Mouse (Mus musculus): ENCODE data around the gene Id4.

The Id4 gene

DNA sequence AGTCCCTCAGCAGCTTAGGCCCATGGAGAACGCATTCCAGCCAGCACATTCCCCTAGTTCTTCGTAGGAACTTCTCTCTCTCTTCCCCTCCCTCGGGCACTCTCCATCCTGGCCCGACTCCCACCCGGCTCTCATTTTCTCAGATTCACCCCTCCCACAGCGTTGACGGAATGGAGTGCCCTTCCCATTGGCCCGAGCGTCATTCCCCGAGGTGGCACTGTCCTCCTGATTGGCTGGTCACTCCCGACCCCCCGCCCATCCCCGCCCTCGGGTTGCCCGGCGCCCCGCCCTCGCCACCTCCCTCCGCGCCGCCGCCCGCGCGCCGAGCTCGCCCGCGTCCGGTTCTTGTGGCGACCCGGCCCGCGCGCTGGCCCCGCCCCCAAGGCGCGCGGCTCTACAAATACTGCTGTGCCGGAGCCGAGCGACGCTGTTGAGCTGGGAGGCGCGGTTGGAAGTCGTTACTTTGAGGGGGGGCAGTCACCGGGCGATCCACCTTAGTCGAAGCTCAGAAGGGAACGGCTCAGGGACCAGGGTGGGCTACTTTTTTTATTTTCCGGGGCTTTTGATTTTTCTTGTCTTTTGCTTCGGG is at the start of gene Id4:
Gene Id4 (plus strand): TSS at position 539 of the 589 bp plus-strand sequence.
- no peak for DNase-seq (ENCODE audit: low read depth)

DNA sequence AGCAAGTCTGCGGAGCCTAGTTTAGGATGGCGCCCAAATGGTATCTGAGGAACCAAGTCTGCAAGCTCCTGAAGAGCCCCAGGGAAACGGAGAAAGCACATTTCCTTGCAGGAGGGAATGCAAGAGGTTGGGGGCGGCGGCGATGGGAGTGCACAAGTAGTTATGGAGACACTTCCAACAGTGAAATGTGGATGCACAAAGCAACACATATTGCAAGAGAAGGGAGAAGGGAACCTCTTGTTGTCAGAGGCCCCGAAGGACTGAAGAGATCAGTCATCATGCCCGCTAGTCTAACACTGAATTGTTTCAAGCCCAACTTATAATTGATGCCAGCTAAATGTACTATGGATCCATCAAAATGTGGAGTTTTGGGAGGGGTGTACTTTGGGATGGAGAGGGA is 33.9 kb upstream of the Id4 start:
- DNase-seq (ENCODE audit: low read depth), result no peak

DNA sequence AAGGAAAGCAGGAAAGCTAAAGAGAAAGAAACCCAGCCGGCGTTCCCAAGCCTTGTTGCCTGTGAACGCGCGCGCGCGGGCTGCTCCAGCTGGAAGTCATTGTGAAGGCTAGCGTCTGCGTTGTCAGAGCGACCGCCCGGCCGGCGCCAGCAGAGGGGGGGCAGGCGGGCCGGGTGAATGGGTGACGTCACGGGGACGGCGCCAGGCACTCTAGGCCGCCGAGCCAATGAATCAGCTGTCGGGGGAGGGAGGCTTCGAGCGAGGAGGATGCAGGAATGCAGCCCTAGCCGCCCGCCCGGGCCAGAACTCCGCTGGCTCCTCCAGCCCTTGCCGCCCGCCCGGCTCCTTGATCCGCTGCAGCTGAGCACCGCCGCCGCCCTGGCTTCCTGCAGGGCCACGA is 33.3 kb upstream of the Id4 start:
- no peak for DNase-seq (ENCODE audit: low read depth)

DNA sequence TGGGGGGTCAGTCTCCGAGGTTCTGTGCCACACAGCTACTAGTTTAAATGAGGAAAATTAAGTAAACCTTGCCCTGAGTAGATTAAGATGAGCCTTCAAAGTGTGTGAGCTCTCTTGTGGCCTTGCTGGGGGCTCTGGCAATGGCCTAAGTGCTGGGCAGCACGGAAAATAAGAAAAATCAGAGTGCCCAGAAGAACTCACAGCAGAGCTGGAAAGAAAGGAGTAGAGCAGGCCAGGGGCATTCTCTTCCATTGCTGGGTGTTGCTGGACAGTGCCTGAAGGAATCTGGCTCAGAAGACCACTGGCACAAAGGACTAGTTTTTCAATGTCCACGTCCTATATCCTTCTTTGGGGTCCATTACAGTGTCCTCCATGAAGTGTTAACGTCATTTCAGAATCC is 32.9 kb upstream of the Id4 start:
- DNase-seq (ENCODE audit: low read depth), result no peak

DNA sequence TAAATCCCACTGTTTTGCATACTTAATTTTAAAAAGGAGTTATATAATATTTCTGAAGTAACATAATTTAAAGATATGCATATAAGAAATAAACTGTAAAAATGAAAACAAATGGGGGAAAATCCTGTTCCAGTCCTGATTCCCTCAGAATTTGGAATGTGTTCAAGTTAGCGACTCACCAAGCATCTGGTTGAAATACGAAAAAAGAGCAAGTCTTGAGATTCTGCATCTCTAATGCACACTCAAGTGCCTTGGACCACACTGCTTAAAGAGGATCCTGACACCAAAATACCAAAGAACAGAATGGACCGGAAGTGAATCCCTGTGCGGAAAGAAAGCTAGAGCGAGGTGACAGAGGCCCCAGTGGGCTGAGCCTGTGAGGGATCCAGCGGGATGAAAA is 30.0 kb upstream of the Id4 start:
- DNase-seq (ENCODE audit: low read depth), result no peak

DNA sequence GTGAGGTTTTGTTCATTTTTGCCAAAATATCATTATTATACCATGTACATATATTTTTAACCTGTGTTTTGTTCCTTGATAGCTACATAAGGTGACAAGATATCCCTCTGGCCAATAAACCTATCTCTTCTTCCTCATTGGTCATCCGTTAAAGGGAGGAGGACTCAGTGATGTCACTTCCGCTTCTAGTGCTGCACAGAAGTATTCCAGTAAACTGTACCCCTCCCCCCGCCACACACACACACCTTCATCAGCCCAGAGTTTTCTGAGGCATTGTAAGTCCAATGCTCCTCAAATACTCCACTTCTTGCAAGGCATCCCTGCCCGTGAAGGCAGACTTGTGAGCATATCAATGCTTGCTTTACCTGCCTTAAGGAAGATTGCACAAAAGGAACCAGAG is 24.6 kb upstream of the Id4 start:
- DNase-seq (ENCODE audit: low read depth), result no peak

DNA sequence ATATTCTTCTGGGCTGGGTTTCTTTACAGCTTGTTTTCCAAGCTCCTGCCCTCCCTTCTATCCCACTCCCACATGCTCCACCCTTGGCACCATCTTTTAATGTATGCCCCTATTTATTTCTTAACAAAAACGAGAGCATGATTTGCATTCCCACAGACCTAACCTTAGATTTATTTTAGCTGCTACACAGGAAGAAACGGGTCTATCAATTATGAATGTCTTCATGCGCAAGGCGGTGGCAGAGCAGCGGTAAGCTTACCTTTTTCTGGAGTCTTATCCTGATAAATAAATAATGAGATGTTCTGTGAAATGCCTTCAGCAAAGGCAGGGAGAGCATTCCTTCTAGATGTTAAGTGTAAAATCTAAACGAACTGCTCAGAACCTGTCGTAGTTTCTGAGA is 24.2 kb upstream of the Id4 start:
- DNase-seq (ENCODE audit: low read depth), result no peak

DNA sequence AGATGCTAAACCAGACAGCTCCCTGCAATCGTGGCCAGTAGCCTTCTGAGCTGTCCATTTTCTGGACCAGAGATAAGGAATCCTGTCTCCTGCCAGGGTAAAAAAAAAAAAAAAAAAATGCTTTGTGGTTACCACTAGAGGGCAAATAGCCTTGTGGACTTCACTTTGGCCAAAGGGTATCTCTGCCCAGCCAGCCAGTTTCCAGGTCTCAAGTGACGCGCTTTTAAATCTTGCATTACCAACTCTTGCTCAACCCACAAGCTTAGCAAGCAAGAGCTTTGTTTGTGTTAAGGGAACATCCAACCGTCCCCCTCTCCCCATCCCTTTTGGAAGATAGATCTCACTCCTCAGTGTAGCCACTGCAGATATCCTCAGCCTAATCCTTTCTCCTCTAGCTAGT is 23.5 kb upstream of the Id4 start:
- DNase-seq (ENCODE audit: low read depth), result peak; percentile 19

DNA sequence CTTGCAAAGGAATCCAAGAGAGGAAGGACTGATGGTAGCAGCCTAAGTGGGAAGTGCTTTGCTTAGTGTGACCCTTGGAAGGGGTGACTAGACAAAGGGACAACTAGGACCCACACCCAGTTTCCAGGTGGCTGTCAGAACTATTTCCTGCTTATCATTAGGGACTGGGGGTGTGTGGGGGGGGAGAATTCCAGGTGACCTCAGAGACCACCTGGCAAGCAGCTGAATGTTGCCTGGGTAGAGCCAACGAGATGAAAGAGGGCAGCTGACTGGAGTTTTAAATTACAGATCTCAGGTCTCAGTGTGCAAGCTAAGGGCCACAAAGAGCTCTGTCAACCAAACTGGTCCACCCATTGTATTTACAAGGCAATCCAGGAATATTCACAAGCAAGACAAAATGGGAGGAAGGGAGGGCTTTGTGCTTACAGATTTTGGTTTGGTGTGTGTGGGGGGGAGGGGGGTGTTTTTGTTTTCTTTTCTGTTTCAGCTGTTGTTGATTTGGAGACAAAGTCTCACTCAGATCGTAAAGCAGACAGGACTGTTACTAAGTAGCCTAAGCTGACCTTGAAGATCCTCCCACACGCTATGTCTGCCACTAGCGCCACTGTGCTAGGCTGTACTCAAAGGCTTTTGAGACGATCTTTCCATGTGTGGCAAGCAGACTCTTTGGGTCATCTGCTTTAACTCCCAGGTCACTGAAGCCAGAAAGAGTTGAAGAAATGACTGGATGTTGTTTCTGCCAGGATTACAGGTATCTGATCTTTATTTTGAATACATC is 15.6 kb upstream of the Id4 start:
- DNase-seq (ENCODE audit: low read depth), result no peak

DNA sequence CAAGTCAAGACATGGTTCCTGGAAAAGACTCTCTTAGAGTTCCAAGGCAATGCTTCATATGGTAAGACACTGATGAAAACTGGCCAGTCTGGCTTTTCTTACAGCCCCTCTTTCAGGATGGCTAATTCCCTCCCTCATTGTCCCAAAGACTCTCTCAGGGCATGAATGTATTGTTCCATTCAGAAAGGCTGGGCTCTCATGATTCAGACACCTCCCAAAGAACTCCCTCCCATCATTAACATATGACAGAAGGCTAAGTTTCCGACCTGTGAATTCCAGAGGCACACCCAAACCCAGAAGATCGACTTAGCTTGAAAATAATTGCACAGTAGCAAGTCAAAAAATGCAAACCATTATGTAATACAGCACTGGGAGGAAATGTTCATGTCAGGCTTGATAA is 8.5 kb upstream of the Id4 start:
- no peak for DNase-seq (ENCODE audit: low read depth)

DNA sequence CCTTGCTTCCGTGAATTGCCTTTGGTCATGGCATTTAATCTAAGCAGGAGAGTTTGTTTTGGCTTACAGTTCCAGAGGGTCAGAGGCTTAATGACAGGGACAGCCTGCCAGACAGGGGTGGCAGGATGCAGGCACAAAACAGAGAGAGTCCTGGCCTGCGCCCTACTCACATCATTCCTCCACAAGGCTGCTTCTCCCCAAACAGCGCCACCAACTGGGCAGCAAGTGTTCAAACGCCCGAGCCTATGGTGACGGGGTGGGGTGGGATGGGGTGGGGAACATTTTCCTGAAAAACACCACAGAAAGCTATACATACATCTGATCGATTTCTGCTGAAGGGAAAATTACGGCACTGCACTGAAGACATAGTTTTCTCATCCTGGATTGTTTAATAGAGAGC is 6.0 kb upstream of the Id4 start:
- DNase-seq (ENCODE audit: low read depth), result no peak

DNA sequence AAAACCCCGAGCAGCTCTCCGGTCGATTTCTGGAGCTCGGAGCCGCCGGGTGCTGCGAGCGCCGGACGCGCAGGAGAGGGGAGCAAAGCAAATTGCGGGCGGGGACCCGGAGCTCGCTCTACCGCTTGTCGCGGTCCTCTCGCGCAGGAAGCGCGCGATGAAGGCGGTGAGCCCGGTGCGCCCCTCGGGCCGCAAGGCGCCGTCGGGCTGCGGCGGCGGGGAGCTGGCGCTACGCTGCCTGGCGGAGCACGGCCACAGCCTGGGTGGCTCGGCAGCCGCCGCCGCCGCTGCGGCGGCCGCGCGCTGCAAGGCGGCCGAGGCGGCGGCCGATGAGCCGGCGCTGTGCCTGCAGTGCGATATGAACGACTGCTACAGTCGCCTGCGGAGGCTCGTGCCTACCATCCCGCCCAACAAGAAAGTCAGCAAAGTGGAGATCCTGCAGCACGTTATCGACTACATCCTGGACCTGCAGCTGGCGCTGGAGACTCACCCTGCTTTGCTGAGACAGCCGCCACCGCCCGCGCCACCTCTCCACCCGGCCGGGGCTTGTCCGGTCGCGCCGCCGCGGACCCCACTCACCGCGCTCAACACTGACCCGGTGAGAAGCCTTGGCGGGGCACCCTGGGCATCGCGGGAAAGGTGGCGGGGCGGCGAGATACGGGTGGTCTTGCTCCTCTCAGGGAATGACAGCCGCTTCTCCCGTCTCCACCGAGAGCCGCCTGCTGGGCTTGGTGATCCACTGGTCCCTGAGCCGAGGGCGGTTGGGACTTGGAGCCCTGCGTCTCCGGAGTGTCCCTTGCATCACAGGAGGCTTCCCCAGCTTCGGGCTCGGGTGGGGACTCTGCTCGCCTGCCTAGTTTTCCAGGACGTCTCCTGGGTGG is 553 bp downstream of the Id4 start:
- no peak for DNase-seq (ENCODE audit: low read depth)

DNA sequence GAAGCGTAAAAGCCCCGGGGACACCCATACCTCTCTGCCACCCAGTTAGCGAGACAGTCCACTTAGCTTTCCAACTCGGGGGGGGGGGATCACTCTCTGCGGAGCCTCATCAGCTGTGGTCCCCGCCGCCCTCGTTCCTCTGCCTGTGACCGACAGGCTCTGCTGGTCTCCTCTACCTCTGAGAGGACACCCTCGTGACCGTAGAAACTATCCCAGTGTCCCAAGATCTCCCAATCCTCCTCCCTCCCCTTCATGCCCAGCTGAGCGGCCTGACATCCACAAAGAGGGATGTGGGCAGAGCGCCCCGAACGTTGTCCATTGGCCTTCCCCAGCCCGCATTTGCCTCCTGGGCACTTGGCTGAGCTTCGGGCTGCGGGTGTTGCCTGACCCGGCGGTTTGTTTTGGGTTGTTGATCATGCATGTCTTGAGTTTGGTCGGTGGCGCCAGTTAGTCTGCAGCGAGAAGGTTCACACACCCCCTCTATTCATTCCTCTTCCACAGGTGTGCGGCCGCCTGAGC is 1.5 kb downstream of the Id4 start:
- DNase-seq (ENCODE audit: low read depth), result no peak

DNA sequence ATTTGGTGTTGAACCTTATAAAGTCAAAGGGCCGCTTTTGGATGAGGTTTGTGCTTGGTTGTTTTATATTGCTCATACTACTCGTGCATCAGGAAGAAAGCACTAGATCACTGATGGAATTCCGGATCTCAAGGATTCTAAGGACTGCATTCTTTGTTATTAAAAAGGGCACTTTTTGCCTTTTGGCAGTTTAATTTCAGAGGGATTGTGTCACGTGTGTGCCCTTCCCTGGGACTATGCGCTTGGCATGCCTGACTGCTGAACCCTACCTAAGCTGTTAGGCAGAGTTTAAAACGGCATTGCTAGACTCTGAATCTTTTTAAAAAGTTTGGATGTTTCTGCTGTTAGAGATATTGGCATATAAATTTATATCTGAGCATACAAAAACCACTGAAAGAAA is 4.0 kb downstream of the Id4 start:
- DNase-seq (ENCODE audit: low read depth), result no peak

DNA sequence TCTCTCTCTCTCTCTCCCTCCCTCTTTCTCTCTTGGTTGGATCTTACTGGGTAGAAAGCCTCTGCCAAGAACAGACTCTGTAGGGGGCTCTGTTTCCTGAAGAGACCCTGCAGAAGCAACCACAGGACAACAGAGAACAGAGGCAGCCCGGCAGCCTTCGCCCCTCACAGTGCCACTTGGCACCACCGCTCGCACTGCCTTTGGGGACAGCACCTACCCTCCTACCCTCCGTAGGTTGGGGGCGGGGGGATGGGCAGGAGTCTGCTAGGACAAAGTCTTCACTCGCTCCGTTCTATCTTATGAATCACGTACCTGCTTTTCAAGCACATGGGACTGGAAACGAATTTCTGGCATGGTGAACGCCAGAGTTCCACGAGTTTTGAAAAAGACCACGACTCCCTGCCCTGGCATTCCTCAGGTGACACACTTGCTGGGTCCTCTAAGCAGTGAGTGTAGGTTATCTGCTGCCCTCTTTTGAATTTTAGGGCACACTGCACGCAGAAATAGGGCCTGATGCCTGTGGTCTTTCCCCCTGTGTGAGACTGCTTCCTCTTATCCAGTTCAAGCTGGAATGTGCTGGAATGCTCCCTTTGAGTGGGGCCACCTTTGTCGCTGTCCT is 12.5 kb downstream of the Id4 start:
- DNase-seq (ENCODE audit: low read depth), result peak; percentile 4

DNA sequence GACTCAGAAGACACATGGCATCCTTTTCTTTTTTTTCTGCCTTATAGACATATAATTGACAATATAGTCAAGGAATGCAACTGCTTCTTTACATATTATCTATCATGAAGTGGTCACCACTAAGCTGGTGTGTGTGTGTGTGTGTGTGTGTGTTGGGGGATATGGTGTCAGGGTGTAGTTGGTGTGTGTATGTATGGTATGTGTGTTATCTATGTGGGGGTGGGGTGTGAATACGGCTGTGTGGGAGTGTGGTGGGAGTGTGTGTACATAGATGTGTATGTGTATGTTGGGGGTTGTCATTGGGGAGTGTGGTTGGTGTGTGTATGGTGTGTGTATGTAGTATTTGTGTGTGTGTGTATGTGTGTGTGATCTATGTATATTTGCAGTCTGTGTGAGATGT is 13.1 kb downstream of the Id4 start:
- DNase-seq (ENCODE audit: low read depth), result no peak

DNA sequence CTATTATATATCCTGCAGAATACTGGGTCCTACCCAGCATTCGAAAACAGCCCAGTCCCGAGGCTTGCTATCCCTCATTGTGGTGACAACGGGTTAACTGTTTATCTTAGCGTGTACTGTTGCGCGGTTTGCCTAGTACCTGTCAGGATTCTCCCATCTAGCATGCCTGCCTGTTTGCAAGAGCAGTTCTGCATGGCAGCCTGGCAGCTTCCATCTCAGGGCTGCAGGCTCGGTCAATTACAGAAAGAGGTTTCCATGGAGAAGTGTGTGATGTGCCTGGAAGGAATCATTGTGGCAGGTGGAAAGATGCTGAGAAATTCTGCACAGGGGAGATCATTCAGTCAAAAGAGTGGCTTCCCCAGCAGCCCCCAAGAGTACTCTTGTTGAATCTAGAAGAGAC is 16.0 kb downstream of the Id4 start:
- no peak for DNase-seq (ENCODE audit: low read depth)

DNA sequence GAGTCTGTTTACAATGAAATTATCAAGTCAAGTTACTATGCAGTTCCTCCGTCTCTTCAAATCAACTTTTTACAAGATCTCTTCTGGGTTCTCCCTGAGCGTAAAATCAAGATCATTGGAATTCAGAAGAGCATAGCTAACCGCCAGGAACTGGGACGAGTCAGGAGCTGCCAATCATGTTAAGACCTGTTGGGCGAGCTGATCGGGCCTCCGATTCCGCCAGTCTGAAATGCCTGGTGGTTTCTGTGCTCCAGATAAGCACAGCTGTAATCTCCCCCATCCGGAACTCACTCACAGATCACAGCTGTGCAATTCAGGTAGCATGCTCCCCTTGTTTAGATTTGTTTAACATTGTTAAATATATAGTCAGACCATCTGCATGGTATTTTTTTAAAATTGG is 23.4 kb downstream of the Id4 start:
- no peak for DNase-seq (ENCODE audit: low read depth)

DNA sequence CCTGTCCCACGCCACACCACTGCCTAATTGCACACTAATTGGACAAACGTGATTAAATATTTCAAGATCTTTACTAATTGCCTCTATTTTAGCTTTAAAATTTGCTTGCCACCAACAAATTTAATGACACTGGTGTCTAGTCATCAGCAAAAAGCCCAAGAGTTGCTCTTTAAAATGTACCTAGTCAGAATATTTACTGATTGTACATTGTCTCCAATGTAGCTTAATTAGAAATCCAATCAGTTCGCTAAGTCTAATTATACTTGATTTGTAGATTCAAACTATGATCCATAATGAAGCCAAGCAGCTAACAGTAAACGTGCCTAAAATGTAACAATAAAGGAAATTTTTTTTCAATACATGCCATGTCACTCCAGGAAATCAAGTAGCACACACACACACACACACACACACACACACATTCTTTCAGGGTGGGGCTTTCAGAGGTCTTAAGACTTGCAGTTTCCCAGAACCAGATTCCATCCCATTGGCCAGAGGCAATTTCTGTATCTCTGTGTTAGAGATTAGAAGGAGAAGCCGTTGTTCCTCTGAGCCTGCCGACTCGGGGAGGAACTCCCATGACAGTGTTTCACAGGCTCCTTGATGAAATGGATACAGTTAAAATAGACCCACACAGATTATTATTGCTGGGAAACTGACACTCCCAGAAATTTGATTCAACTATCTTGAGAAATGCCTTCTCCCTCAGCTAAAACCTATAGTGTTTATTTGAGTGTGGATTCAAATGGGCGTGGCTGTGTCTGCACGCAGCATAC is 24.1 kb downstream of the Id4 start:
- DNase-seq (ENCODE audit: low read depth), result no peak

DNA sequence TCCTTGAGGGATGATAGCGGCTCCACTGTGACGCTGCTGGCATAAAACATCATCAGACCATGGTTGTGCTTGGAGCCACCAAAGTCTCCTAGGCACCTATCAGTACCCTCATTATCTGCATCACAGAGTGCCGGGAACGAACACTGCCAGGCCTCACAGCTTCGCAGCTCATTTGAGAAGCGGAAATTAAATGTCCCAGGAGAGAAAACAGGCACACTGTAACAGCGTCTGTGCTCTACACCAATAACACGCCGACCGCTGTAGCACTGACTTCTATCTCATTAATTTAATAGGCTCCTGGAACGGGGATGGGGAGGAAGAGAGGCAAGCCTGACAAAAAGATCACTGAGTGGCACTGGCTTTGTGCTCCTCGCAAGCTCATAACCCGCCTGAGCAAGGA is 29.4 kb downstream of the Id4 start:
- DNase-seq (ENCODE audit: low read depth), result no peak

DNA sequence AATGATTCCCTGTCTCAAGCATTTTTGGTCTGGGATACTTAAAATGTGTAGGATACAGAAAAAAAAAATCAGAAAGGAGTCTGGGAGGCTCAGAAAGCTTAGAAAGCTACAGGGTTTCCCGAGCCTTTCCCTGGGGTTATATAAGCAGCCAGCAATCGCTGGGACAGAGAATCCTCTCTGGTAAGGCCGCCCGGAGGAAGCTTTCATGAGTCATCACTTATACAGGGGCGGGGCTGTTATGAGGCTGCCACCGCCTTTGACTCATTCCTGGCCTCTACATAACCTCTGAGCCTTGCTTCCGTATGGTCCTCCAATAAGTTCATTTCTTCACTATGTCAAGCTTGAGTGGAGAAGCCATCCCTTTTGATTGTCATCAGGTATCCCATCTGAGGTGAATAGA is 53.5 kb downstream of the Id4 start:
- DNase-seq (ENCODE audit: low read depth), result peak; percentile 82

Measured in 416B (cell line).